Mouse (Mus musculus): ENCODE measurements around the gene Cdon. TPM values are rescaled to one million over a fixed set of nuclear protein-coding genes. Genes with fewer than 3 reads are reported as not detected.

Gene Cdon
- polyA plus RNA-seq, 1 experiment from 2014 or later: 1.9 TPM

DNA sequence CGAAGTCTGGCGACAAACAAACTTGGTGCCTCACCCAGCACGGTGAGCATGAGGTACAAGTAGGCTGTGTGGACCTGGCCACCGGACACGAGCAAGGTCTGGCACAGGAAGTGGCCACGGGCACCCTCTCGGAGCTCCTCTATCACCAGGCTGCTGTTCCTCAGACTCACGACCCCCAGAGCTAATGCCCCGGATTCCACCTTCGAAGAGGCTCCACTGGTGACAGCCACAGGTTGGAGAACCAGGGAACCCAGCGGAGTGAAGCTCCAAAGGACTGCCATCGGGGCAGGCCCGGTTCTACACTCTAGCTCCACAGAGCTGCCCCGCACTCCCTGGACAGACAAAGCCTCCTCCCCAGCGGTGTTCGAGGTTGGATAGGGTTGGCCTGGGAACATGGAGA lies 95.8 kb downstream of the Cdon start:
- H3K27ac ChIP-seq (ENCODE audit: low read depth, low read length): no peak overlapping the region
- TF ChIP-seq CTCF (IDR thresholded peaks at IDR 0.05; ENCODE audit: low read depth): no peak
- H3K9me3 ChIP-seq (ENCODE audit: control insufficient read depth): no peaks in the 10 kb centered on the region
- no peaks in the 10 kb centered on the region for H3K4me1 ChIP-seq (replicated peaks; ENCODE audit: control insufficient read depth, insufficient read depth, low read length)
- H3K27me3 ChIP-seq (replicated peaks; ENCODE audit: control insufficient read depth, insufficient read depth, low read length): no peaks in the 10 kb centered on the region
- H3K4me3 ChIP-seq (ENCODE audit: low read depth, low read length): no peak overlapping the region
- no peak for ATAC-seq
- no peak overlapping the region for H3K9ac ChIP-seq (ENCODE audit: low read depth, low read length)
- H3K36me3 ChIP-seq (ENCODE audit: control insufficient read depth, insufficient read depth): no peaks in the 10 kb centered on the region
- WGBS: 90% methylated on average over 16 of the region's 16 CpGs
- no peak overlapping the region for H3K4me2 ChIP-seq (replicated peaks; ENCODE audit: low read depth)

DNA sequence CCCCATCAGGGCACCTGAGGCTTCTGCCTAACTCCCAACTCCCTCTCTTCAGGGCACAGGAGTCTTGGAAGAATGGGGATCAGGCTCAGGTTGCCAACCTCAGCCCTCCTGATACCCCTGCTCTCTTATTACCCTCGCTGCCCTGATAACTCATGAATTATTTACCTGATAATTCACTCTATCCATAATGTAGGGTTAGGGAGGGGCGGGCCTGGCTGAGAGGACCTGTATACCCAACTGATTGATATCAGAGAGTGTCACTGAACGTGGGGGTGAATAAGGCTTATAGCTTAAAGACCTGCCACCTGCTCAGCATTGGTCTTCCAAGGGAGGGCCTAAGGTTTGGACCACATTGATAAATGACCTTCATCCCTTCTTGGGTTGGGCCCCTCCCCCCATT lies 97.2 kb downstream of the Cdon start, which contains the start of gene Gm1113:
TSS of gene Gm1113 (minus strand) at position 101 of the 400 bp plus-strand sequence.
- no peak for TF ChIP-seq CTCF (IDR thresholded peaks at IDR 0.05; ENCODE audit: low read depth)
- Histone ChIP-seq H3K4me1 (replicated peaks; ENCODE audit: control insufficient read depth, insufficient read depth, low read length) (no peaks in the 10 kb centered on the region), H3K36me3 (ENCODE audit: control insufficient read depth, insufficient read depth) (no peaks in the 10 kb centered on the region), H3K9me3 (ENCODE audit: control insufficient read depth) (no peaks in the 10 kb centered on the region), H3K27me3 (replicated peaks; ENCODE audit: control insufficient read depth, insufficient read depth, low read length) (no peaks in the 10 kb centered on the region), H3K9ac (ENCODE audit: low read depth, low read length) (no peak within 1 kb of the TSS), H3K4me3 (ENCODE audit: low read depth, low read length) (no peak within 1 kb of the TSS), H3K27ac (ENCODE audit: low read depth, low read length) (no peak within 1 kb of the TSS), H3K4me2 (replicated peaks; ENCODE audit: low read depth) (no peak within 1 kb of the TSS)
- ATAC-seq: no peak
- WGBS: 59% methylated on average over 3 of the region's 3 CpGs

DNA sequence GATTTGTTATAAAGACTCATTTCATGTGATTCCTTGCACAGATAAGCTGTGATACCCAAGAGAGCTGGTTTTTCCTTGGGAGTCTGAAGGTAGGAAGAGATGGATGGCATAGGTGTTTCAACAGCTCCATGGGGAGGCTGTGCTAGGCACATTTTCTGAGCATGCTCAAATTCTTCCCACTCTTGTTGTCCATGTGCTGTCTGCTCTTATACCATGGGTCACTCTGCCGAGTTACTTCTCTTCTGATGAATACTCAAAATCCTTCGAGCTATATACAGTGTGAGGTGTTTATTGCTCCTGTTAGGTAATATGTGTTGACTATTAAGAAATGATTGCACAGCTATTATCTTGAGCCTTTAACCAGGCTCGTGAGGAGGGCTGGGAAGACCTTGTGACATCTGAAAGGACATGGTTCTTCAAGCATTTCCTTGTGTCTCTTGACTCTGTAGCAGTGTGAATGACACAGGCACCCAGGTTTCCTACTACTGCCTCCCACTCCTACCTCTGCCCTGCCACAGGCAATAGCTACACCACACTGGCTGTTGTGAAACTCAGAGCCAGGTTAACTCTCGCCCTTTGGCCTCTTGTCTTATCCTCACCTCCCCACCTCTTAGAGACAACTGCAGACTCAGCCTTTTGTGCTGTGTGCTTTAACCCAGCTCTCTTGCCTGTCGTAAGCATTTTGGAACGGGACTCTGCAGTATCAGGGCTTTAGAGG lies 99.9 kb downstream of the Cdon start:
- Histone ChIP-seq H3K4me3 (ENCODE audit: low read depth, low read length) (no peak overlapping the region), H3K4me2 (replicated peaks; ENCODE audit: low read depth) (peak overlapping the region; percentile 30; the same call in 1 of the 2 replicates), H3K27ac (ENCODE audit: low read depth, low read length) (peak overlapping the region; percentile 86), H3K27me3 (replicated peaks; ENCODE audit: control insufficient read depth, insufficient read depth, low read length) (no peaks in the 10 kb centered on the region), H3K9ac (ENCODE audit: low read depth, low read length) (no peak overlapping the region), H3K9me3 (ENCODE audit: control insufficient read depth) (no peaks in the 10 kb centered on the region), H3K36me3 (ENCODE audit: control insufficient read depth, insufficient read depth) (no peaks in the 10 kb centered on the region), H3K4me1 (replicated peaks; ENCODE audit: control insufficient read depth, insufficient read depth, low read length) (no peaks in the 10 kb centered on the region)
- WGBS: 28% methylated on average over 6 of the region's 6 CpGs
- no peak for TF ChIP-seq CTCF (IDR thresholded peaks at IDR 0.05; ENCODE audit: low read depth)
- ATAC-seq: peak; percentile 96

DNA sequence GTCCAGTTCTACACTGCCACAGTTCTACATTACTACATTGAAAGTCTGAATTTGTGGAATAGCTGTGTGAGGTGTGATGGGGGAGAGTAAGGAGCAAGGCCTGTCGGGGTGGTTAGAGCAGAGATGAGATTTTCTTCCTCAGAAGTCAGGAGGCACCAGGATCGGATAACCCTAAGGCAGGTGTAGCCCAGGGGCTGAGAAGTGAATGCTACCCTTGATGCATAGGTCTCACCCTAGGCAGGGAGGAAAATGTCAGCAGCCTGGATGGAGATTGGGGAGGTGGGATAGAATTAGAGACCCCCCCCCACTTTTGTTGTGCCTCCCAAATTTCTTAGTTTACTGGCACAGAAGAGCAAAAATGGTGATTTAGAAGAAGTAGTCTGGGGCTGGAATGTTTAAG lies 101.3 kb downstream of the Cdon start:
- WGBS: 83% methylated on average over 2 of the region's 2 CpGs
- H3K9me3 ChIP-seq (ENCODE audit: control insufficient read depth): no peaks in the 10 kb centered on the region
- H3K9ac ChIP-seq (ENCODE audit: low read depth, low read length): no peak overlapping the region
- H3K4me3 ChIP-seq (ENCODE audit: low read depth, low read length): no peak overlapping the region
- H3K36me3 ChIP-seq (ENCODE audit: control insufficient read depth, insufficient read depth): no peaks in the 10 kb centered on the region
- H3K4me2 ChIP-seq (replicated peaks; ENCODE audit: low read depth): no peak overlapping the region
- H3K4me1 ChIP-seq (replicated peaks; ENCODE audit: control insufficient read depth, insufficient read depth, low read length): no peaks in the 10 kb centered on the region
- ATAC-seq: no peak
- no peak for TF ChIP-seq CTCF (IDR thresholded peaks at IDR 0.05; ENCODE audit: low read depth)
- no peaks in the 10 kb centered on the region for H3K27me3 ChIP-seq (replicated peaks; ENCODE audit: control insufficient read depth, insufficient read depth, low read length)
- no peak overlapping the region for H3K27ac ChIP-seq (ENCODE audit: low read depth, low read length)

DNA sequence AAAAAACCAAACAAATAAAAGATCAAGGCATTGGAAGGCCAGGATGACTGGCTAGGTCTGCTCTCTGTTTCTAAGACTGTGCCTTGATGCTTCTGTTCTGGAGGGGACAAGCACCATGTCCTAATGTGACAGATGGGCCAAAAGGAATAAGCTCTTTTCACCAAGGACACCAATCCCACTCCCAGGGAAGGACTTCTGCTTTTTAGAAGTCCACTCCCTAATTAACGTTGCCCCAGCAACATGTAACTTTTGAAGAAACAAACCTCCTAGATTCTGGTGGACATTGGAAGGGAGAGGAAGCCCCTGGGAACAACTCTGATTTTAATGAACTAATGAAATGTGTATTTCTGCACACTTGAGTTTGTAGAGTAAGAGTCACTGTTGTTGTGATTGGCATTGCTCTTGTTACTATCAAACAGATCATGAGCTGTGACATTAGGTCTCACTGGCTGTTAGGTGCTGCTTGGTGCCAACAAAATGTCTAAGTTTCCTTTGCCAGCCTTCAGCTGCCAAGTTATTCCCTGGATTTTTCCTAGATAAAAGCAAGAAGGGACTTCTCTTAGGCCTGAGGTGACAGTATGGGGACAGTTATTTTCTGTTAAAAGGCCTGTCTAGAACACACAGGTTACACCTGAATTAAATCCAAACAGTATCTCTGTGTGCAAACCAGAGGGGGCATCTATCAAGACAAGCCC lies 102.0 kb downstream of the Cdon start:
- Histone ChIP-seq H3K27ac (ENCODE audit: low read depth, low read length) (no peak overlapping the region), H3K36me3 (ENCODE audit: control insufficient read depth, insufficient read depth) (no peaks in the 10 kb centered on the region), H3K4me3 (ENCODE audit: low read depth, low read length) (no peak overlapping the region), H3K27me3 (replicated peaks; ENCODE audit: control insufficient read depth, insufficient read depth, low read length) (no peaks in the 10 kb centered on the region), H3K4me1 (replicated peaks; ENCODE audit: control insufficient read depth, insufficient read depth, low read length) (no peaks in the 10 kb centered on the region), H3K9me3 (ENCODE audit: control insufficient read depth) (no peaks in the 10 kb centered on the region), H3K9ac (ENCODE audit: low read depth, low read length) (no peak overlapping the region), H3K4me2 (replicated peaks; ENCODE audit: low read depth) (no peak overlapping the region)
- 71% methylated on average over 1 of the region's 1 CpGs for WGBS
- no peak for ATAC-seq
- no peak for TF ChIP-seq CTCF (IDR thresholded peaks at IDR 0.05; ENCODE audit: low read depth)

DNA sequence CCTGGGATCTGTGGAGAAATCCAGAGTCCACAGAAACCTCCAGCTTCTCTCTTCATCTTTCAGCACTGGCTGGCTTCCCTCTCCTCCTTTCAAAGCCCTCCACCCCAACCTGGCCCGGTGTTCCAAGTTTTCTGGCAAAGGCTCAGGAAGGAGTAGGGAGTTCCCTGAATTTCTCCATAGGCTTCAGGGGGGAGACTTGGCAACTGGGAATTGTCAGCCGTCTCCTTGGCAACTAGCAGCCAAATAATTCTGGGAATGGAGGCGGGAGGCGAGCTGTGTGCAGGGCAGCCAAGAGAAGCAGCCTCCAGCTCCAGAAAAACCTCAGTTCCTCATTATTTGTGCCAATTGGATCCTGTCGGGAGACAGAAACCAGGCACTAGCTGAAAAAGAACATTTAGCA lies 102.6 kb downstream of the Cdon start:
- ATAC-seq: no peak
- Histone ChIP-seq H3K4me3 (ENCODE audit: low read depth, low read length) (no peak overlapping the region), H3K4me2 (replicated peaks; ENCODE audit: low read depth) (no peak overlapping the region), H3K9me3 (ENCODE audit: control insufficient read depth) (no peaks in the 10 kb centered on the region), H3K9ac (ENCODE audit: low read depth, low read length) (no peak overlapping the region), H3K4me1 (replicated peaks; ENCODE audit: control insufficient read depth, insufficient read depth, low read length) (no peaks in the 10 kb centered on the region), H3K27me3 (replicated peaks; ENCODE audit: control insufficient read depth, insufficient read depth, low read length) (no peaks in the 10 kb centered on the region), H3K36me3 (ENCODE audit: control insufficient read depth, insufficient read depth) (no peaks in the 10 kb centered on the region), H3K27ac (ENCODE audit: low read depth, low read length) (no peak overlapping the region)
- TF ChIP-seq CTCF (IDR thresholded peaks at IDR 0.05; ENCODE audit: low read depth): no peak
- WGBS: 55% methylated on average over 5 of the region's 5 CpGs
